Mouse (Mus musculus) forebrain, embryonic 10.5 days (tissue): Measurements from ENCODE around the gene Mtx1. TPM values are rescaled to one million over a fixed set of nuclear protein-coding genes. Genes with fewer than 3 reads are reported as not detected.

ENCODE experiments used
- DNase-seq: peaks from one replicate; pipeline ENCODE4 v3.0.0-alpha.2; 2017; ENCODE audit warnings: low spot score; ENCODE audit errors: extremely low spot score
- H3K27ac ChIP-seq: fragments of 300-500 bp; sonication (generic); 2 replicates; pipeline ENCODE4 v1.5.1; 2016; ENCODE audit warnings: mild to moderate bottlenecking
- H3K27me3 ChIP-seq: fragments of 300-500 bp; sonication (generic); 2 replicates; pipeline ENCODE4 v1.6.1; 2016; ENCODE audit warnings: mild to moderate bottlenecking; ENCODE audit not compliant: poor library complexity, severe bottlenecking
- H3K36me3 ChIP-seq: fragments of 300-500 bp; sonication (generic); replicated peaks from 2 replicates; pipeline ENCODE4 v1.6.1; 2016; ENCODE audit warnings: mild to moderate bottlenecking, moderate library complexity
- H3K4me1 ChIP-seq: fragments of 300-500 bp; sonication (generic); 2 replicates; pipeline ENCODE4 v1.6.1; 2016
- H3K4me3 ChIP-seq: fragments of 300-500 bp; sonication (generic); 2 replicates; pipeline ENCODE4 v1.5.1; 2016; ENCODE audit warnings: mild to moderate bottlenecking, moderate library complexity
- H3K9me3 ChIP-seq: fragments of 300-500 bp; sonication (generic); 2 replicates; pipeline ENCODE4 v1.6.1; 2016; ENCODE audit warnings: mild to moderate bottlenecking, moderate library complexity
- WGBS: fragments of 180-500 bp; shearing (Covaris S2); methylation state at CpG from one replicate; pipeline ENCODE4 v1.1.7; 2016; 5-methylcytosine and 5-hydroxymethylcytosine counted together
- polyA plus RNA-seq: library from polyadenylated mRNA; unstranded; fragments of >200 nt; fragmentation: Nextera tagmentation; extraction: Ambion mirVana; gene quantifications from 2 replicates; pipeline ENCODE4 v1.2.1, GENCODE M21; 2016

The Mtx1 gene
- polyA plus RNA-seq, result 227 and 242 TPM in 2 replicates

DNA sequence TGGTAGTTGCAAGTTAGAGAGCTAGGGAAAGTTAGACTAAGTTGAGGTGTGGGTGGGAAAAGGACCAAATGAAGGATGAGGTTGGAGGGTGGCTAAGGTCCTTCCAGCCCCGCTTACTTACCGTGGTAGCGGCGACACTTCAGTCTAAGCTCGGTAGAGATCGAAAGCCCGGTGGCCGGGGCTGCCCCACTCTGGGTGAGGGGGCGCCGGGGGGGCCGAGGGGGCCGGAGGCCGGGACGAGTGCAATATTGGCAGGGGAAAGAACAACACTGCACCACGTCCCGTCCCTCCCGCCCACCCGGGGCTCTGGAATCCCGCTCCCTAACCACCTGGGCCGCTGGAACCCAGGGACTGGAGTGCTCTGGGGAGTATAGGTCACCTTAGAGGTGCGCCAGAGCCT lies at the start of gene Mtx1:
Gene Mtx1, minus strand, starts transcription at position 189 of the 400 bp plus-strand sequence.
- no peak for DNase-seq
- Histone ChIP-seq H3K27ac (peak within 1 kb of the TSS; percentile 99), H3K9me3 (no peaks in the 10 kb centered on the region), H3K27me3 (peaks cover 41% of the 10 kb centered on the region), H3K4me1 (peaks cover 87% of the 10 kb centered on the region), H3K36me3 (peaks cover 52% of the 10 kb centered on the region), H3K4me3 (peak within 1 kb of the TSS; percentile 91)
- under 1% methylated on average over 21 of the region's 21 CpGs for WGBS

DNA sequence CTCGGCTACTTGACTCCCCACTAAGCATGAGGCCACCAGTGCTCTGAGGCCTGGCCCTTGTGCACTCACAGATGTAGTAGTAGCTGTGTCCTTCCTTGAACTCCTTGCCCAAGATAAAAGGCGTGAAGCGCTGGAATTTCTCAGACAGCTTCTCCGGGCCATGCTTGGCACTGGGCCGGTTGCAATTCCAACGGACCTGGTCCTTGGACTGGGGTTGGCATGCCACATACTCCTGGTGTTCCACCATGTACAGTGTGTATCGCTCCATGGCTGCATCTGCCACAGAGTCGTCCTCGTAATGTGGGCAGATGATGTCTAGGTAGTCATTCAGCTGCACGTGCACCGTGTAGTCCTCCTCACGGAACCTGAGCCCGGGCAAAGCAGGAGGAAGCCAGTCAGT lies 49.2 kb upstream of the Mtx1 start:
- DNase-seq, result no peak
- Histone ChIP-seq H3K4me1 (peaks cover 53% of the 10 kb centered on the region), H3K27me3 (peaks cover 75% of the 10 kb centered on the region), H3K4me3 (peak overlapping the region; percentile 5; the same call in 1 of the 2 replicates), H3K36me3 (no peaks in the 10 kb centered on the region), H3K9me3 (no peaks in the 10 kb centered on the region), H3K27ac (no peak overlapping the region)
- WGBS, result 93% methylated on average over 13 of the region's 13 CpGs

DNA sequence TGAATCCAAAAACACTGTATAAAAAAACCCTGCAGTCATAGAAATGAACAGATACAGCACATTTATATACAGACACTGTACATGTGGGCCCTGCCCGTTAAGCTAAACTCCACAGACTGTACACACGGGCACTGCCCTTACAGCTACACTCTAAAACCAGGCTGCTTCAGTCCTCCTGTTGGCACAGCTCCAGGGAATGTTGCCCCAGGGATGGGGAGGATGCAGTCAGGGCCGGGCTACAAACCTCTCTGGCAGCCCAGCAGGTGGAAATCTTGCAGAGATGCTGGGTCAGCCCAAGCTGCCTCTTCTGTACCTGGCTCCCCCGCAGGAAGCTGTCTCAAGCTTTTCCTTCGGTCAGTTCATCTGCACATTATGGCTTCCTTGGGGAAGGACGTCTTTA lies 44.9 kb upstream of the Mtx1 start:
- Histone ChIP-seq H3K9me3 (no peaks in the 10 kb centered on the region), H3K27me3 (peaks cover 54% of the 10 kb centered on the region), H3K4me3 (no peak overlapping the region), H3K27ac (no peak overlapping the region), H3K36me3 (peaks cover 9% of the 10 kb centered on the region), H3K4me1 (peaks cover 49% of the 10 kb centered on the region)
- no peak for DNase-seq
- WGBS, result 70% methylated on average over 6 of the region's 6 CpGs

DNA sequence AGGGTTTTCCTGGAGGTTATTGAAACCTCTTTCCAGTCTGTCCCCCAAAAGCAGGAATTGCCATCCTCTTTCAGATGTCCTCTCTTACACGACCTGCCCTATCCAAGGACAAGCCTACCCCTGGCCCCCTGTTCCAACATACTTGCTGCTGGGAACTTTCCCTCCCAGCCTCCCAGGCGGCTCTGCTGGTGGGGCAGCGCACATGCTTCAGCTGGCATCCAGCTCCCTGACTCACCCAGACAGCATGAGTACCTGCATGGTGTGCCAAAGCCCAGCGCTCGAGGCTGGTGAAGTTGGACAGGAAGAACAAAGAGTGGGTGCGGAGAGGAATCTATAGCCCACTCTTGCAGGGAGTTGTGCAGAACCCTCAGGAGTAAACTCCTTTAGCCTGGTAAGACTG lies 44.0 kb upstream of the Mtx1 start:
- peaks cover 55% of the 10 kb centered on the region for H3K4me1 ChIP-seq
- H3K36me3 ChIP-seq, result peaks cover 9% of the 10 kb centered on the region
- peak overlapping the region; percentile 64 for H3K4me3 ChIP-seq
- no peak for DNase-seq
- no peaks in the 10 kb centered on the region for H3K9me3 ChIP-seq
- H3K27ac ChIP-seq, result peak overlapping the region; percentile 87
- 76% methylated on average over 6 of the region's 6 CpGs for WGBS
- peaks cover 46% of the 10 kb centered on the region for H3K27me3 ChIP-seq

DNA sequence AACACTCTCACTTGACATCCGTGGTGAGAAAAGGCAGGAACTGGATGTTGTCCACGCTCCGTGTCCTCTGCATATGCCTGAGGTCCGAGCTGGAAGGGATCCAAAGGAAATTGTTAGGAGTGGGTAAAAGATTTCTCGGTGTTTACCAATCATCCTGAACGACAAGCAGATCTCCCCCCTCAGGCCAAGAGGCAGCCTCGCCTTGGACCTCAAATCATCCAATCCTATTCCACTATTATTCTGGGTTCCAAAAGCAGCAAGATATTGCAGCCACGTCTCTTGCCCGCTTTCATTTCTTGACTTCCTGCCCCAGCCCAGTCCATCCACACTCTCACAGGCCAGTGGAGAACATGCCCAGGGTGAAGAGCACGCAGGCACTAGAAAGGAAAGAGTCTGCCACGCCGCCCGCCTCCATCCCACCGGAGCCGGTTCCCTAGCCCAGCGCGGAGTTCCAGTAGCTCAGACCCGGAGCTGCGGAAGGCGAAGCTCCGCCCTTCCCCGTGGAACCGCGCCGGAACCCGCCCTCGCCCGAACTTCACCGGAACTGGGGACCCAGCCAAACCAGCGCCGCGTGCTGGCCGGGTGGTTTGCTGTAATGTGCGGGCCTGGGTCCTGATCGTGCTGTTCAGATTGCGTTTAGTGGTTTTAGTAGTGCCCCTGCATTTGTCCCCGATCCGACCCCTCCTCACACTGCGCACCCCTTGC lies 43.3 kb upstream of the Mtx1 start, which contains the start of gene Slc50a1:
Gene Slc50a1, minus strand, starts transcription at position 520 of the 705 bp plus-strand sequence.
- DNase-seq, result peak; percentile 77
- H3K27me3 ChIP-seq, result peaks cover 39% of the 10 kb centered on the region
- H3K27ac ChIP-seq, result peak within 1 kb of the TSS; percentile 87
- peaks cover 57% of the 10 kb centered on the region for H3K4me1 ChIP-seq
- peaks cover 9% of the 10 kb centered on the region for H3K36me3 ChIP-seq
- peak within 1 kb of the TSS; percentile 64 for H3K4me3 ChIP-seq
- H3K9me3 ChIP-seq, result no peaks in the 10 kb centered on the region
- WGBS, result 7% methylated on average over 39 of the region's 39 CpGs

DNA sequence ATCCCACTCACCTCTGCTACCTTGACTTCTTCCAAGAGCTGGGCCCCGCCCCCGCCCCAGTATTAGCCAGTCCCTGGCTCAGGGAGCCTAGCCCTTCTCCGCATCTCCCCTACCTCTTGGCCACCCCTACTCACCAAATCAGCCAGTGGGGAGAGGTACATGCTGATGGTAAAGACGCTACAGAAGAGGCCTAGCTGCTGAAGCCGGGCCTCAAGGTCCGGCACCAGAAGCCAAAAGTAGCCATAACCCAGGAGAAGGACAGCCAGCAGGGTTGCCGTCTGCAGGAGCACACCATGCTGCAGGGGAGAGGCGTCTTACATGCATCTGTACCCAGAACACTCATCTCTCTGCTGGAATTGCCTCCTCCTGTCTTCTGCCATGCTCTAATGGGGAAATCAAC lies 42.0 kb upstream of the Mtx1 start:
- Histone ChIP-seq H3K27ac (no peak overlapping the region), H3K27me3 (peaks cover 39% of the 10 kb centered on the region), H3K36me3 (peaks cover 9% of the 10 kb centered on the region), H3K4me3 (0 out of 2 replicates have a peak overlapping the region, but pooled peaks have one; percentile 64), H3K9me3 (no peaks in the 10 kb centered on the region), H3K4me1 (peaks cover 57% of the 10 kb centered on the region)
- 52% methylated on average over 8 of the region's 8 CpGs for WGBS
- no peak for DNase-seq

DNA sequence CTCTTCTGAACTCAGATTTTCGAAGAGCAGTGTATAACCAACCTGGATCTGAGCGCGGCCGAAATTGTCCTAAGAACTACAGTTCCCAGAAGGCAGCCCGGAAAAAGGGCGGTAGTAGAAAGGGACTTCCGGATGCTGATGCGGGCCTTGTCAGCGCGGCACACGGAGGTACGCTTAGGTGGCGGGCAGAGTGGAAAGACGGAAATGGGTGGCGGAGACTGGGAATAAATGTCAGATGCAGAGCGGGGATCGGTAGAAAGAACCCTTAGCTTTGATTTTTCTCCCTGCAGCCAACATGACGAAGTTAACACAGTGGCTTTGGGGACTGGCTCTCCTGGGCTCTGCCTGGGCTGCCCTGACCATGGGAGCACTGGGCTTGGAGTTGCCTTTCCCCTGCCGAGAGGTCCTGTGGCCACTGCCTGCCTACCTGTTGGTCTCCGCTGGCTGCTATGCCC lies 39.6 kb upstream of the Mtx1 start:
- Histone ChIP-seq H3K4me1 (peaks cover 49% of the 10 kb centered on the region), H3K9me3 (no peaks in the 10 kb centered on the region), H3K4me3 (peak overlapping the region; percentile 68), H3K27ac (peak overlapping the region; percentile 86), H3K27me3 (peaks cover 26% of the 10 kb centered on the region), H3K36me3 (peaks cover 9% of the 10 kb centered on the region)
- DNase-seq, result peak; percentile 82
- WGBS, result under 1% methylated on average over 20 of the region's 20 CpGs

DNA sequence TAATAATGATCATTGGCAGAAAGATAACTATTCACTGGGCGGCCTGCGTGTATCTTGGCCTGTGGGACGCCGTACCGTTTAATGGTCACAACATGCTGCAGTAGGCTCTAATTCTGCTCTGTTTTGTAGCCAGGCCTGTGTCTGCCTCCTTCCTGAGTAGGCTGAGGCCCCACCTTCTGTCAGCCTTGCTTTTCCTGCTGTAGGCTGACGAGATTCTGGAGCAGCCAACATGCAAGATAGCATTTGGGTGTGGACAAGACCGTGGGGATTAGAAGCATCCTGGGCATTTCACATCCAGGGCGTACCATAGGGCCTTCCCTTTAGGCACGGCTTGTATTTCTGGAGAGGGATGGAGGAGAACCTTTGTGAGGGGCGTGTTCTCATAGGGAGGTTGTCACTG lies 35.5 kb upstream of the Mtx1 start:
- DNase-seq, result no peak
- H3K27ac ChIP-seq, result no peak overlapping the region
- no peaks in the 10 kb centered on the region for H3K9me3 ChIP-seq
- peaks cover 8% of the 10 kb centered on the region; the same call in 1 of the 2 replicates for H3K27me3 ChIP-seq
- no peak overlapping the region for H3K4me3 ChIP-seq
- H3K4me1 ChIP-seq, result peaks cover 25% of the 10 kb centered on the region
- 79% methylated on average over 10 of the region's 10 CpGs for WGBS
- H3K36me3 ChIP-seq, result no peaks in the 10 kb centered on the region

DNA sequence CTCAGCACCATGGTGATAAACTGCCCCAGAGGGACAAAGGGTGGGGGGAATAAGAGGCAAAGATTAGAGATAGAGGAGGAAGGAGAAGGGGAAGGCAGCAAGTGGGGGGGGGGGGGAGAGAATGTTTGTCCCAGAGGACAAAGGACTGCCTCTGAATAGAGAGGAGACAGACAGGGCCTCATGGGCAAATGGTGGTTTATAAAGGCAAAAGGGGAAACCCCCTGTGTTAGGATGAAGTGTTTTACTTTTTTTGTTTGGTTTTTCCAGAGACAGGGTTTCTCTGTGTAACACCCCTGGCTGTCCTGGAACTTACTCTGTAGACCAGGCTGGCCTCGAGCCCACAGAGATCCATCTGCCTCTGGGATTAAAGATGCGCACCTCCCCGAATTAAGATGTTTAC lies 33.3 kb upstream of the Mtx1 start:
- H3K9me3 ChIP-seq, result no peaks in the 10 kb centered on the region
- H3K27ac ChIP-seq, result no peak overlapping the region
- no peak for DNase-seq
- H3K4me3 ChIP-seq, result no peak overlapping the region
- H3K36me3 ChIP-seq, result no peaks in the 10 kb centered on the region
- 86% methylated on average over 3 of the region's 3 CpGs for WGBS
- H3K4me1 ChIP-seq, result peaks cover 11% of the 10 kb centered on the region
- H3K27me3 ChIP-seq, result peaks cover 8% of the 10 kb centered on the region; the same call in 1 of the 2 replicates

DNA sequence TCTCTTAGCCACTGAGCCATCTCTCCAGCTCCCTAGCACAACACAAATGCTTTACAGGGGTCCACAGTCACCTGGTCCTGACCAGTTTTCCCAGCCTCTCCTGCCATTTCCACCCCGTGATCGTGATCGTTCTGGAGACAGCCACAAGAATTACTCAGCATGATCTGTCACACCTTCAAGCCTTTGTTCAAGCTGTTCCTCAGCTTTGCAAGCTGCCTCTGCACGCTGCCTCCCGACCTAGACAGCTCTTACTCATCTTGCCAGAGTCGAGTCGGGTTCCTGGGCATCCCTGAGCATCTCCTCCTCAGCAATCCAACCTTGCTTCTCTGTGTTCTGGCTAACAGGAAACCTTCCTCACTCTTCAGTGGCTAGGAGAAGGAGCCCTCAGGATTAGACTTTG lies 32.2 kb upstream of the Mtx1 start, which contains the start of gene Dpm3:
Gene Dpm3, plus strand, starts transcription at position 283 of the 400 bp plus-strand sequence.
- Histone ChIP-seq H3K27me3 (peaks cover 8% of the 10 kb centered on the region; the same call in 1 of the 2 replicates), H3K4me3 (no peak within 1 kb of the TSS), H3K27ac (no peak within 1 kb of the TSS), H3K36me3 (no peaks in the 10 kb centered on the region), H3K4me1 (peaks cover 11% of the 10 kb centered on the region), H3K9me3 (no peaks in the 10 kb centered on the region)
- 67% methylated on average over 7 of the region's 7 CpGs for WGBS
- no peak for DNase-seq

DNA sequence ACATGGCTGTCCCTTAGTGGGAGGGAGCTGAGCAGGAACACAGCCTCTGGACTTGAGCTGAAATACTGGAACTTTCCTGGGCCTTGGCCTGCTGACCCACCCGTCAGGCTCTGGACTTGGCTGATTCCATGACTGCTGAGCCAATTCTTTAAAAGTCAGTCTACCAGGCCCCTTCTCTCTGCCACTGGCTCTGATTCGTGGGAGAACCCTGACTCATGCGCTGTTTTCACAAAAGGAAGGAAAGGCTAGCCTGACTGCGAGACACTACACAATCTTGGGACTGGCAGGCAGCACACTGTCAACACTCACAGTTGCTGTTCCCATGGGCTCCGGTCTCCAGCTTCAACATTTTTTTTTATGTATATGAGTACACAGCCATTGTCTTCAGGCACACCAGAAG lies 29.3 kb upstream of the Mtx1 start:
- no peak for DNase-seq
- H3K27me3 ChIP-seq, result peaks cover 31% of the 10 kb centered on the region
- peaks cover 24% of the 10 kb centered on the region for H3K4me1 ChIP-seq
- H3K9me3 ChIP-seq, result no peaks in the 10 kb centered on the region
- no peak overlapping the region for H3K4me3 ChIP-seq
- no peaks in the 10 kb centered on the region for H3K36me3 ChIP-seq
- H3K27ac ChIP-seq, result no peak overlapping the region
- 85% methylated on average over 5 of the region's 5 CpGs for WGBS

DNA sequence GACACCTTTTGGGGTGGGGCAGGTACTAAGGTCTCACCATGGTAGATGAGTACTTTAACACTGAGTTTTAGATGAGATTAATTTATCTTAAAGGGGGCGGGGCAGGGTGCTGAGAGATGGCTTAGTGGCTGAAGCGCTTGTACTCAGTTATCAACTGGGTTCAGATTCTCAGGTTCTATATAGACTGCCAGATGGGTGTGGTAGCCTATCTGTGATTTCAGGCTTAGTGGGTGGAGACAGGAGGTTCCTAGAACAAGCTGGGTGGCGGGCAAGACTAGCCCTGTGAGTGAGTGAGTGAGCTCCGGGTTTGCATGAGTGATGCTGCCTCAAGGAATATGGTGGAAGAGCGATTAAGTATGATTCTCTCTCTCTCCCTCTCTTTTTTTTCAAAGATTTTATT lies 28.1 kb upstream of the Mtx1 start:
- Histone ChIP-seq H3K4me3 (no peak overlapping the region), H3K27me3 (peaks cover 31% of the 10 kb centered on the region), H3K9me3 (no peaks in the 10 kb centered on the region), H3K4me1 (peaks cover 29% of the 10 kb centered on the region), H3K27ac (no peak overlapping the region), H3K36me3 (peaks cover under 1% of the 10 kb centered on the region; the same call in 1 of the 2 replicates)
- WGBS, result 90% methylated on average over 5 of the region's 5 CpGs
- no peak for DNase-seq

DNA sequence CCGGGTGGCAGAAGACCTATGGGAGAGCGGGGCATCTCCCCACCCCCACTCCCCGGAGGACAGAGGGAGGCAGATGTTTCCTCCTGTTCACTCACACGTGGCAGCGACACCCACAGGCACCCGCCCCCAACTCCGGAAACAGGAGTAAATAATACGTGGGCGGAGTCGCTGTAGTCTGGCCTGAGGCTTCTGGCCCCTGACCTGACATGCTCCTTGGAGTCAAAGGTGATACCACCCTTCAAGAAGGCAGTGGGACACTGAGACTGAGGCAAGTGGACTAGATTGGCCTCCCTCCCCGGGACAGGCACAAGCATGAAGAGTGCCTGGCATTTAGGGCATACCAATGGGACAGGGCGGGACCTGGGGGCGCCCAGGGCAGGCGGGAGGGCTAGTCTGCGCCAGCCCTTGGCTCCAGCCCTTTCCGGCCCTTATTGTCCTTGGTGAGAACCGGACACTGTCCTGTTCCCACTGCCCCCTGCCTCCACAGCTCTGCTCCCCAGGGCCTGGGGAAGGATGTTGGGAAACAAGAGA lies 24.5 kb upstream of the Mtx1 start:
- Histone ChIP-seq H3K9me3 (no peaks in the 10 kb centered on the region), H3K4me3 (peak overlapping the region; percentile 32), H3K36me3 (peaks cover 28% of the 10 kb centered on the region), H3K27me3 (peaks cover 23% of the 10 kb centered on the region), H3K27ac (peak overlapping the region; percentile 68), H3K4me1 (peaks cover 47% of the 10 kb centered on the region)
- DNase-seq, result peak; percentile 35
- 11% methylated on average over 17 of the region's 17 CpGs for WGBS
